Mouse (Mus musculus): ENCODE data around the gene Enthd1. TPM values are rescaled to one million over a fixed set of nuclear protein-coding genes. Genes with fewer than 3 reads are reported as not detected.

Enthd1 gene
- total and polyA plus RNA-seq, 3 experiments: not detected

DNA sequence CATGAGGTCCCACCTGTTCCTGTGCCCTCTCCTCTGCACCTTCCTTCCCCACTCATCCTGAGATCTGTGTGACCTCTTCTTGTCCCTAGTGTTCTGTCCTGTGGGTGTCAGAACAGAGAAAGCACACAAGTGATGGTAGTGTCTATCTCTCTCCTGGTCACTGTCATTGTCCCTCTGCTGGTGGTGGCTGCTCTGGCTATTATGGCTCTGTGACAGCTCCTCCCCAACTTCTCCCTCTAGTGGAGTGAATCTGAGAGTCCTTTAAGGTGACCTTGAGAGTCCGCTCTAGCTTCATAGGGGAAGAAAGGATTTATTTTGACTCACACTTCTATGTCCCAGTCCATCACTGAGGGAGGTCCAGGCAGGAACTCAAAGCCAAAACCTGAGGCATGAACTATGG, 79.4 kb downstream of the Enthd1 start:
- no peaks in the 10 kb centered on the region for H3K79me2 ChIP-seq (replicated peaks; ENCODE audit: control insufficient read depth, extremely low read depth, insufficient read depth, poor library complexity, severe bottlenecking)
- H3K4me1 ChIP-seq (ENCODE audit: control insufficient read depth in 1 of 2, insufficient read depth in 2 of 2): peaks cover 2 to 4% of the 10 kb centered on the region in 2 experiments
- H3K36me3 ChIP-seq (replicated peaks in 1 of 2; ENCODE audit: control insufficient read depth in 1 of 2, insufficient read depth in 1 of 2, low read length in 1 of 2): no peaks in the 10 kb centered on the region
- H3K9ac ChIP-seq (ENCODE audit: insufficient read depth, low read depth): no peak overlapping the region
- in situ Hi-C loops (cut with MboI; ENCODE audit: low pct_ligation_motif_present, low pct_unique_long_range_greater_than_20kb, low sequenced_read_pairs) (no loop called here), dilution Hi-C loops (cut with MboI; ENCODE audit: extremely low pct_ligation_motif_present, extremely low pct_unique_long_range_greater_than_20kb, low sequenced_read_pairs) (no loop called here)
- no peaks in the 10 kb centered on the region for H3K27me3 ChIP-seq (replicated peaks)
- no peaks in the 10 kb centered on the region for H3K9me3 ChIP-seq (replicated peaks; ENCODE audit: low read length)
- DNase-seq (ENCODE audit: extremely low read depth): no peak
- TF ChIP-seq SMC3 (IDR thresholded peaks at IDR 0.05; ENCODE audit: low read depth, low read length) (peak; percentile 38), MAX (IDR thresholded peaks at IDR 0.05; ENCODE audit: low read length) (no peak), CTCF (conservative IDR thresholded peaks at IDR 0.05 in 1 of 2, IDR thresholded peaks at IDR 0.05 in 1 of 2; ENCODE audit: low read depth in 2 of 2, low read length in 2 of 2) (peak in 1 of 2 experiments; percentile 57; a peak in 2 of 4 replicates)
- H3K4me3 ChIP-seq (replicated peaks in 1 of 3; ENCODE audit: low read depth in 2 of 3, low read length in 2 of 3, poor library complexity in 1 of 3): no peak overlapping the region
- no peak overlapping the region for H3K27ac ChIP-seq (ENCODE audit: insufficient read depth, low read depth)
- no peak overlapping the region for H3K4me2 ChIP-seq (ENCODE audit: insufficient read depth, low read depth, poor library complexity, severe bottlenecking)

GRCm38 (mm10) chr15:80483041-80483705, 81.8 kb downstream of the Enthd1 start:
- no peaks in the 10 kb centered on the region for H3K36me3 ChIP-seq (replicated peaks in 1 of 2; ENCODE audit: control insufficient read depth in 1 of 2, insufficient read depth in 1 of 2, low read length in 1 of 2)
- no peaks in the 10 kb centered on the region for H3K27me3 ChIP-seq (replicated peaks)
- H3K79me2 ChIP-seq (replicated peaks; ENCODE audit: control insufficient read depth, extremely low read depth, insufficient read depth, poor library complexity, severe bottlenecking): no peaks in the 10 kb centered on the region
- no peaks in the 10 kb centered on the region; a peak in 1 of 4 replicates for H3K4me1 ChIP-seq (ENCODE audit: control insufficient read depth in 1 of 2, insufficient read depth in 2 of 2)
- H3K9me3 ChIP-seq (replicated peaks; ENCODE audit: low read length): no peaks in the 10 kb centered on the region
- no peak overlapping the region for H3K27ac ChIP-seq (ENCODE audit: insufficient read depth, low read depth)
- no peak overlapping the region for H3K4me2 ChIP-seq (ENCODE audit: insufficient read depth, low read depth, poor library complexity, severe bottlenecking)
- H3K4me3 ChIP-seq (replicated peaks in 1 of 3; ENCODE audit: low read depth in 2 of 3, low read length in 2 of 3, poor library complexity in 1 of 3): no peak overlapping the region
- dilution Hi-C loops (cut with MboI; ENCODE audit: extremely low pct_ligation_motif_present, extremely low pct_unique_long_range_greater_than_20kb, low sequenced_read_pairs): no loop called here
- DNase-seq (ENCODE audit: extremely low read depth): no peak
- TF ChIP-seq USF1 (IDR thresholded peaks at IDR 0.05; ENCODE audit: low read depth, low read length) (no peak), POLR2AphosphoS2 (IDR thresholded peaks at IDR 0.05; ENCODE audit: low read depth, low read length) (no peak), ZKSCAN1 (IDR thresholded peaks at IDR 0.05; ENCODE audit: borderline replicate concordance, low read depth, low read length) (no peak), MAFK (IDR thresholded peaks at IDR 0.05; ENCODE audit: insufficient replicate concordance, low read length) (no peak), TCF12 (IDR thresholded peaks at IDR 0.05; ENCODE audit: low read depth, low read length) (no peak), JUN (IDR thresholded peaks at IDR 0.05; ENCODE audit: insufficient read depth, low read depth, low read length) (no peak), USF2 (conservative IDR thresholded peaks at IDR 0.05; ENCODE audit: low read depth, low read length) (no peak), HCFC1 (IDR thresholded peaks at IDR 0.05; ENCODE audit: low read depth, low read length) (no peak), ZC3H11A (IDR thresholded peaks at IDR 0.05; ENCODE audit: low read depth, low read length) (no peak), CHD2 (IDR thresholded peaks at IDR 0.05; ENCODE audit: low read length) (no peak), NELFE (IDR thresholded peaks at IDR 0.05; ENCODE audit: low read depth, low read length) (no peak), E2F4 (IDR thresholded peaks at IDR 0.05; ENCODE audit: insufficient replicate concordance, low read depth, low read length) (no peak), ZMIZ1 (IDR thresholded peaks at IDR 0.05; ENCODE audit: low read depth, low read length) (no peak), KAT2A (IDR thresholded peaks at IDR 0.05; ENCODE audit: insufficient replicate concordance, low read length) (no peak), RAD21 (IDR thresholded peaks at IDR 0.05; ENCODE audit: low read depth, low read length) (no peak), PAX5 (IDR thresholded peaks at IDR 0.05; ENCODE audit: low read length) (no peak), SMC3 (IDR thresholded peaks at IDR 0.05; ENCODE audit: low read depth, low read length) (no peak), CHD1 (IDR thresholded peaks at IDR 0.05; ENCODE audit: low read depth, low read length) (no peak)
- H3K9ac ChIP-seq (ENCODE audit: insufficient read depth, low read depth): no peak overlapping the region
- in situ Hi-C loops (cut with MboI; ENCODE audit: low pct_ligation_motif_present, low pct_unique_long_range_greater_than_20kb, low sequenced_read_pairs): no loop called here

Data from CH12.LX (cell line).